Mouse (Mus musculus) CH12.LX (cell line): ENCODE data around the gene Krtap27-1. TPM values are rescaled to one million over a fixed set of nuclear protein-coding genes. Genes with fewer than 3 reads are reported as not detected.

Source experiments
- DNase-seq: peaks from one replicate; pipeline ENCODE4 v3.0.0-alpha.2; 2013; ENCODE audit errors: extremely low read depth
- H3K27ac ChIP-seq: 2 replicates; pipeline ENCODE4 v1.5.1; 2012; ENCODE audit warnings: low read depth, mild to moderate bottlenecking, control low read depth, moderate library complexity; ENCODE audit not compliant: insufficient read depth
- H3K27me3 ChIP-seq: replicated peaks from 2 replicates; pipeline ENCODE3; 2012; ENCODE audit warnings: inconsistent platforms
- H3K36me3 ChIP-seq, 2 experiments: replicated peaks in 1 of 2; 2 replicates each; pipeline versions ENCODE3 to v1.6.1; 2012; ENCODE audit warnings: inconsistent platforms in 1 of 2, low read length in 1 of 2, mild to moderate bottlenecking in 1 of 2, mixed read lengths in 1 of 2, moderate library complexity in 1 of 2; ENCODE audit not compliant: control insufficient read depth in 1 of 2, insufficient read depth in 1 of 2
- H3K4me1 ChIP-seq, 2 experiments: 2 replicates each; pipeline ENCODE4 v1.6.1; 2012; ENCODE audit warnings: inconsistent platforms in 1 of 2, moderate library complexity in 1 of 2; ENCODE audit not compliant: insufficient read depth in 2 of 2, control insufficient read depth in 1 of 2
- H3K4me2 ChIP-seq: 2 replicates; pipeline ENCODE4 v1.6.1; 2012; ENCODE audit warnings: low read depth, mild to moderate bottlenecking, control low read depth; ENCODE audit not compliant: poor library complexity, insufficient read depth, severe bottlenecking
- H3K4me3 ChIP-seq, 3 experiments: fragments of 150-350 bp in 1 of 3; sonication (generic) in 1 of 3; replicated peaks in 1 of 3; 2 replicates each; pipeline versions ENCODE3 to v1.5.1; 2011 to 2012; ENCODE audit warnings: low read depth in 2 of 3, low read length in 2 of 3, mild to moderate bottlenecking in 2 of 3, moderate library complexity in 2 of 3, control low read depth in 1 of 3, improper control_type of control experiment in 1 of 3, inconsistent platforms in 1 of 3, mixed read lengths in 1 of 3; ENCODE audit not compliant: poor library complexity in 1 of 3
- H3K79me2 ChIP-seq: replicated peaks from 2 replicates; pipeline ENCODE4 v1.6.1; 2012; ENCODE audit warnings: mild to moderate bottlenecking, moderate library complexity; ENCODE audit not compliant: control insufficient read depth, poor library complexity, insufficient read depth, severe bottlenecking; ENCODE audit errors: extremely low read depth
- H3K9ac ChIP-seq: 2 replicates; pipeline ENCODE4 v1.6.1; 2012; ENCODE audit warnings: low read depth, mild to moderate bottlenecking, control low read depth, moderate library complexity; ENCODE audit not compliant: insufficient read depth
- H3K9me3 ChIP-seq: replicated peaks from 2 replicates; pipeline ENCODE3; 2012; ENCODE audit warnings: low read length, inconsistent platforms, mixed read lengths
- BHLHE40 ChIP-seq: IDR thresholded peaks from 2 replicates; pipeline ENCODE4 v1.6.1; 2011; ENCODE audit warnings: mild to moderate bottlenecking, low read depth, low read length, improper control_type of control experiment
- E2F4 ChIP-seq: IDR thresholded peaks from 2 replicates; pipeline ENCODE4 v1.6.1; 2011; ENCODE audit warnings: low read depth, low read length, improper control_type of control experiment; ENCODE audit not compliant: insufficient replicate concordance
- GABPA ChIP-seq: IDR thresholded peaks from 2 replicates; pipeline ENCODE4 v1.6.1; 2012; ENCODE audit warnings: low read depth, low read length, improper control_type of control experiment, inconsistent platforms; ENCODE audit not compliant: insufficient replicate concordance
- HCFC1 ChIP-seq: IDR thresholded peaks from 2 replicates; pipeline ENCODE4 v1.6.1; 2012; ENCODE audit warnings: low read depth, mild to moderate bottlenecking, inconsistent platforms, low read length, improper control_type of control experiment
- IRF4 ChIP-seq: IDR thresholded peaks from 2 replicates; pipeline ENCODE4 v1.6.1; 2014; ENCODE audit warnings: low read depth, mild to moderate bottlenecking, inconsistent platforms, low read length, improper control_type of control experiment
- JUN ChIP-seq: IDR thresholded peaks from 2 replicates; pipeline ENCODE4 v1.6.1; 2011; ENCODE audit warnings: low read depth, mild to moderate bottlenecking, low read length, improper control_type of control experiment, moderate library complexity; ENCODE audit not compliant: insufficient read depth
- JUND ChIP-seq: conservative IDR thresholded peaks from 2 replicates; pipeline ENCODE4 v1.6.1; 2011; ENCODE audit warnings: low read depth, low read length, improper control_type of control experiment
- MEF2A ChIP-seq: IDR thresholded peaks from 2 replicates; pipeline ENCODE4 v1.6.1; 2014; ENCODE audit warnings: low read depth, mild to moderate bottlenecking, inconsistent platforms, low read length, improper control_type of control experiment, borderline replicate concordance
- MYC ChIP-seq: IDR thresholded peaks from 2 replicates; pipeline ENCODE4 v1.6.1; 2011; ENCODE audit warnings: low read depth, mild to moderate bottlenecking, improper control_type of control experiment, low read length
- NELFE ChIP-seq: IDR thresholded peaks from 2 replicates; pipeline ENCODE4 v1.6.1; 2011; ENCODE audit warnings: low read depth, low read length, improper control_type of control experiment
- PAX5 ChIP-seq: IDR thresholded peaks from 2 replicates; pipeline ENCODE4 v1.6.1; 2012; ENCODE audit warnings: low read length, inconsistent platforms, mixed read lengths
- RAD21 ChIP-seq: IDR thresholded peaks from 2 replicates; pipeline ENCODE4 v1.6.1; 2011; ENCODE audit warnings: low read depth, mild to moderate bottlenecking, low read length, improper control_type of control experiment, moderate library complexity
- RCOR1 ChIP-seq: conservative IDR thresholded peaks from 2 replicates; pipeline ENCODE4 v1.6.1; 2012; ENCODE audit warnings: low read depth, mild to moderate bottlenecking, inconsistent platforms, low read length, improper control_type of control experiment
- TCF12 ChIP-seq: IDR thresholded peaks from 2 replicates; pipeline ENCODE4 v1.6.1; 2014; ENCODE audit warnings: low read depth, mild to moderate bottlenecking, inconsistent platforms, low read length, improper control_type of control experiment
- USF2 ChIP-seq: conservative IDR thresholded peaks from 2 replicates; pipeline ENCODE4 v1.6.1; 2011; ENCODE audit warnings: low read depth, low read length, improper control_type of control experiment
- ZC3H11A ChIP-seq: IDR thresholded peaks from 2 replicates; pipeline ENCODE4 v1.6.1; 2012; ENCODE audit warnings: low read depth, mild to moderate bottlenecking, inconsistent platforms, low read length, improper control_type of control experiment
- ZKSCAN1 ChIP-seq: IDR thresholded peaks from 2 replicates; pipeline ENCODE4 v1.6.1; 2012; ENCODE audit warnings: low read depth, inconsistent platforms, low read length, improper control_type of control experiment, borderline replicate concordance
- dilution Hi-C: fragments of 300-500 bp; cut with MboI; formaldehyde crosslinking; loops from 2 replicates; pipeline ENCODE4 v1.14.3; 2020; ENCODE audit warnings: low sequenced_read_pairs; ENCODE audit not compliant: extremely low pct_unique_long_range_greater_than_20kb, extremely low pct_ligation_motif_present
- in situ Hi-C: fragments of 300-500 bp; cut with MboI; formaldehyde crosslinking; loops from 3 replicates; pipeline ENCODE4 v1.14.3; 2019; ENCODE audit warnings: low sequenced_read_pairs, low pct_ligation_motif_present, low pct_unique_long_range_greater_than_20kb, mixed read lengths
- polyA plus RNA-seq: library from polyadenylated mRNA; unstranded; fragments of >175 nt; gene quantifications from 2 replicates; pipeline ENCODE4 v1.2.1, GENCODE M21; 2012; ENCODE audit warnings: low read depth; ENCODE audit not compliant: insufficient read length
- total RNA-seq, 2 experiments: library from RNA; depleted of rRNA; stranded (reverse); fragments of 300-350 nt in 1 of 2; fragments of >200 nt in 1 of 2; gene quantifications; 2 replicates each; pipeline ENCODE4 v1.2.3; 2012 to 2014

The Krtap27-1 gene
- total and polyA plus RNA-seq, 3 experiments = not detected

DNA sequence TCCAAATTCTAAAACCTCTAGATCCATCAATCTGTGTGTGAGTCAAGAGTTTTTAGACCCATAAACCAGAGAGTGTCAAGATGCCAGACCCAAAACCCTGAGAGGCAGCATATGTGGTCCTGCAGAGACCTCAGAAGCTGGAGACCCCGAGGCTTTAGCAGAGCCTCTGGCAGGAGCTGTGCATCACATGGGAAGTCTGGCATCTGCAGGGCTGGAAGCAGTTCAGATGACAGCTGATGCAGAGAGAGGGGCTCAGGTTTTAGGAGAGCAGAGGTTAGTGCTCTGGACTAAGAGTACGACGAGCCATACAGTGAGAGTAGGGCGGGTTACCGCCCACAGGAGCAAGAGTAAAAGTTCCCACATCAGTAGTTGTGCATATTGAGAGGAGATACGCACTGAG, 7.6 kb upstream of the Krtap27-1 start:
- no peaks in the 10 kb centered on the region for H3K79me2 ChIP-seq
- H3K4me3 ChIP-seq = no peak overlapping the region
- no peak for TF ChIP-seq RCOR1
- no peak for TF ChIP-seq GABPA
- no peak for DNase-seq
- in situ Hi-C loops (no loop called here), dilution Hi-C loops (no loop called here)
- peaks cover 64% of the 10 kb centered on the region for H3K9me3 ChIP-seq
- H3K27me3 ChIP-seq = no peaks in the 10 kb centered on the region
- no peaks in the 10 kb centered on the region for H3K36me3 ChIP-seq
- H3K4me2 ChIP-seq = no peak overlapping the region
- H3K9ac ChIP-seq = no peak overlapping the region
- no peak overlapping the region for H3K27ac ChIP-seq
- no peaks in the 10 kb centered on the region for H3K4me1 ChIP-seq

GRCm38 (mm10) chr16:88657426-88657825, 14.0 kb downstream of the Krtap27-1 start:
- no peaks in the 10 kb centered on the region for H3K27me3 ChIP-seq
- H3K79me2 ChIP-seq = no peaks in the 10 kb centered on the region
- no peak overlapping the region for H3K4me3 ChIP-seq
- H3K9ac ChIP-seq = no peak overlapping the region
- H3K27ac ChIP-seq = no peak overlapping the region
- no peaks in the 10 kb centered on the region for H3K36me3 ChIP-seq
- H3K4me1 ChIP-seq = no peaks in the 10 kb centered on the region
- in situ Hi-C loops = no loop called here
- no peak for TF ChIP-seq BHLHE40
- TF ChIP-seq MYC = no peak
- TF ChIP-seq NELFE = no peak
- no peak for TF ChIP-seq MEF2A
- TF ChIP-seq JUN = no peak
- no peak for TF ChIP-seq USF2
- no peak; the same call in 1 of the 2 replicates for TF ChIP-seq RAD21
- TF ChIP-seq E2F4 = no peak
- no peak for TF ChIP-seq JUND
- TF ChIP-seq IRF4 = no peak
- TF ChIP-seq ZC3H11A = no peak
- H3K9me3 ChIP-seq = peaks cover 32% of the 10 kb centered on the region
- dilution Hi-C loops = no loop called here
- H3K4me2 ChIP-seq = no peak overlapping the region
- no peak for DNase-seq

GRCm38 (mm10) chr16:88651952-88652351, 19.5 kb downstream of the Krtap27-1 start:
- no peak overlapping the region for H3K27ac ChIP-seq
- H3K9ac ChIP-seq = no peak overlapping the region
- H3K79me2 ChIP-seq = no peaks in the 10 kb centered on the region
- H3K4me2 ChIP-seq = no peak overlapping the region
- no peak for DNase-seq
- H3K27me3 ChIP-seq = no peaks in the 10 kb centered on the region
- H3K36me3 ChIP-seq = no peaks in the 10 kb centered on the region
- dilution Hi-C loops (no loop called here), in situ Hi-C loops (no loop called here)
- no peaks in the 10 kb centered on the region for H3K4me1 ChIP-seq
- peaks cover 52% of the 10 kb centered on the region for H3K9me3 ChIP-seq
- no peak overlapping the region for H3K4me3 ChIP-seq
- TF ChIP-seq JUND (no peak), HCFC1 (no peak), ZKSCAN1 (no peak), PAX5 (no peak), MYC (no peak), MEF2A (no peak), TCF12 (no peak)
